Mouse (Mus musculus) megakaryocyte progenitor cell, adult 5-6 weeks (primary cell): Measurements from ENCODE around the gene Gtse1. TPM values are rescaled to one million over a fixed set of nuclear protein-coding genes. Genes with fewer than 3 reads are reported as not detected.
A peak's percentile ranks its signal among the peaks of the same experiment; 100 is the strongest.

Source experiments
- ATAC-seq: replicated peaks from 2 replicates; pipeline ENCODE4 v1.8.0; 2016; ENCODE audit warnings: mild to moderate bottlenecking, moderate TSS enrichment, inconsistent platforms; ENCODE audit not compliant: poor library complexity
- total RNA-seq, 2 experiments: library from RNA; stranded (forward) in 1 of 2; stranded (reverse) in 1 of 2; fragments of 157-497, 149-512 nt in 1 of 2; fragments of 200-1000 nt in 1 of 2; gene quantifications; 2 replicates each; pipeline versions ENCODE4 v1.2.3 to v1.2.4; 2015 to 2017

Gtse1 gene
- 15.3 and 18.1 TPM in 2 replicates for total RNA-seq (2015)
- total RNA-seq (2017) = 16.9 and 18.6 TPM in 2 replicates

- peak; percentile 99 for ATAC-seq
Observed at GRCm38 (mm10) chr15:85859490-85860031, at the start of gene Gtse1. Gene Gtse1, plus strand, starts transcription at chr15:85859745.

GRCm38 (mm10) chr15:85810462-85810805 lies 49.1 kb upstream of the Gtse1 start:
- no peak for ATAC-seq

GRCm38 (mm10) chr15:85810806-85811521 lies 48.6 kb upstream of the Gtse1 start:
- ATAC-seq = peak; percentile 63

- peak; percentile 86 for ATAC-seq
Observed at GRCm38 (mm10) chr15:85811535-85812277, 47.8 kb upstream of the Gtse1 start, which contains the start of gene Cdpf1. Gene Cdpf1, minus strand, starts transcription at chr15:85811697.

- ATAC-seq = no peak
Observed at GRCm38 (mm10) chr15:85813428-85813827, 46.1 kb upstream of the Gtse1 start.

- peak; percentile 63 for ATAC-seq
Observed at GRCm38 (mm10) chr15:85821203-85822010, 38.1 kb upstream of the Gtse1 start, which contains the start of gene Pkdrej. Gene Pkdrej, minus strand, starts transcription at chr15:85821734.

GRCm38 (mm10) chr15:85822011-85822359 lies 37.6 kb upstream of the Gtse1 start:
- no peak for ATAC-seq

GRCm38 (mm10) chr15:85826676-85827075 lies 32.9 kb upstream of the Gtse1 start:
- ATAC-seq = peak; percentile 90

- ATAC-seq = no peak
Observed at GRCm38 (mm10) chr15:85828071-85828470, 31.5 kb upstream of the Gtse1 start.

GRCm38 (mm10) chr15:85829470-85829869 lies 30.1 kb upstream of the Gtse1 start:
- no peak for ATAC-seq

GRCm38 (mm10) chr15:85831954-85832590 lies 27.5 kb upstream of the Gtse1 start, which contains the start of gene Ttc38:
Gene Ttc38, plus strand, starts transcription at chr15:85832306.
- peak; percentile 92 for ATAC-seq

GRCm38 (mm10) chr15:85832599-85832998 lies 26.9 kb upstream of the Gtse1 start:
- ATAC-seq = peak; percentile 7; the same call in 1 of the 2 replicates

- ATAC-seq = 0 out of 2 replicates have a peak, but pooled peaks have one; percentile 32
Observed at GRCm38 (mm10) chr15:85835335-85835734, 24.2 kb upstream of the Gtse1 start.

GRCm38 (mm10) chr15:85836887-85837286 lies 22.7 kb upstream of the Gtse1 start:
- no peak for ATAC-seq

- ATAC-seq = peak; percentile 75
Observed at GRCm38 (mm10) chr15:85840983-85841382, 18.6 kb upstream of the Gtse1 start.

GRCm38 (mm10) chr15:85841796-85842360 lies 17.7 kb upstream of the Gtse1 start:
- peak; percentile 55; the same call in 1 of the 2 replicates for ATAC-seq

GRCm38 (mm10) chr15:85845071-85845470 lies 14.5 kb upstream of the Gtse1 start:
- no peak for ATAC-seq

- peak; percentile 69; the same call in 1 of the 2 replicates for ATAC-seq
Observed at GRCm38 (mm10) chr15:85851656-85852392, 7.7 kb upstream of the Gtse1 start.

- no peak for ATAC-seq
Observed at GRCm38 (mm10) chr15:85858980-85859489, 510 bp upstream of the Gtse1 start.
